Mouse (Mus musculus) ES-Bruce4 (cell line): ENCODE data around the gene 4933428G20Rik.

Experiments
- CTCF ChIP-seq: IDR thresholded peaks from one replicate; pipeline ENCODE4 v1.8.1; 2011; ENCODE audit warnings: low read depth, low read length
- EP300 ChIP-seq: IDR thresholded peaks from 2 replicates; pipeline ENCODE4 v1.6.1; 2011; ENCODE audit warnings: low read depth, low read length; ENCODE audit not compliant: insufficient read depth
- POLR2A ChIP-seq: IDR thresholded peaks from one replicate; pipeline ENCODE4 v1.8.1; 2011; ENCODE audit warnings: low read length; ENCODE audit not compliant: insufficient read depth

DNA sequence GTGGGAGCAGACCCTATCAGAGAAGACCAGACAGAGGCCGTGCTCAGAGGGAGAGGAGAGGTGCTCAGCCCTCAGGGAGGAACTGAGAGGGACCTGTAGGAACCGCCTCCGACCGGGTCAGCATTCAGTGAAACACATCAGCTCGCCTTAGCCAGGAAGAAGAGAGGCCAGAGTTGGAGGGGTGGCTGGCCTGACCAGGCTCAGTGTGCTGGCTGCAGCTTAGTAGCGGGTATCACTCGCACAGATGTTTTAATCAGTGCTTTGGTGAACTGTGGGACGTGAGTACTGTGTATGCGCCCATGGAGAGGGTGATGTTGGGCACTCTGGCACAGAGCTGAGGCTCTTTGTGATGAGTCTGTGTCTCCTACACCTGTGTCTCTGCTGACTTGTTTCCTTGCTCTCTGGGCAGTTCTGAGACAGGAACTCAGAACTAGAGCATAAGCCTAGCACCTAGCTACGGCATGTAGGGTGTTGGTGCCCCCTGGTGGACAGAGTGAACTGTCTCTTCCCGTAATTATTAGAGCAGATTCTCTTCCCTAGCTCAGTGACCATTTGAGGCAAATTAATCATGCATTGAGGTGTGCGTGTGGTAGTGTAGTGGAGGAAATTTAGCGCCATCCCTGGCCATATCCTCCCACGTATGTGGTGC lies 31.4 kb downstream of the 4933428G20Rik start:
- no peak for TF ChIP-seq POLR2A
- peak; percentile 91 for TF ChIP-seq CTCF
- 0 out of 2 replicates have a peak, but pooled peaks have one; percentile 25 for TF ChIP-seq EP300
